Mouse (Mus musculus) heart, postnatal 0 days (tissue): Measurements from ENCODE around the gene Rpl29. TPM values are rescaled to one million over a fixed set of nuclear protein-coding genes. Genes with fewer than 3 reads are reported as not detected.

Experiments used
- ATAC-seq: fragments of 200-750 bp; cut with Nextera tagmentation; 2 replicates; pipeline ENCODE4 v1.8.0; 2017; ENCODE audit warnings: low read depth, moderate number of reproducible peaks, moderate library complexity; ENCODE audit not compliant: insufficient read depth
- DNase-seq: peaks from one replicate; pipeline ENCODE4 v3.0.0-alpha.2; 2016; ENCODE audit warnings: low spot score
- H3K27ac ChIP-seq: fragments of 300-500 bp; sonication (generic); 2 replicates; pipeline ENCODE4 v1.5.1; 2014; ENCODE audit warnings: low read depth, mild to moderate bottlenecking
- H3K27me3 ChIP-seq: fragments of 300-500 bp; sonication (generic); 2 replicates; pipeline ENCODE4 v1.6.1; 2014; ENCODE audit warnings: low read length, mixed read lengths; ENCODE audit not compliant: control insufficient read depth, insufficient read depth
- H3K36me3 ChIP-seq: fragments of 300-500 bp; sonication (generic); replicated peaks from 2 replicates; pipeline ENCODE4 v1.6.1; 2014; ENCODE audit warnings: low read length, mixed read lengths; ENCODE audit not compliant: control insufficient read depth, insufficient read depth
- H3K4me1 ChIP-seq: fragments of 300-500 bp; sonication (generic); 2 replicates; pipeline ENCODE4 v1.6.1; 2014; ENCODE audit warnings: antibody characterized with exemption; ENCODE audit not compliant: control insufficient read depth, insufficient read depth
- H3K4me2 ChIP-seq: fragments of 300-500 bp; sonication (generic); 2 replicates; pipeline ENCODE4 v1.6.1; 2014; ENCODE audit warnings: low read depth, mild to moderate bottlenecking, low read length, moderate library complexity
- H3K4me3 ChIP-seq: fragments of 300-500 bp; sonication (generic); 2 replicates; pipeline ENCODE4 v1.5.1; 2014; ENCODE audit warnings: low read depth, low read length
- H3K9ac ChIP-seq: fragments of 300-500 bp; sonication (generic); replicated peaks from 2 replicates; pipeline ENCODE4 v1.6.1; 2014; ENCODE audit warnings: low read depth, low read length, mixed read lengths
- H3K9me3 ChIP-seq: fragments of 300-500 bp; sonication (generic); replicated peaks from 2 replicates; pipeline ENCODE4 v1.6.1; 2016; ENCODE audit warnings: low read length; ENCODE audit not compliant: control insufficient read depth
- CTCF ChIP-seq: IDR thresholded peaks from 2 replicates; pipeline ENCODE4 v1.5.1; 2016; ENCODE audit warnings: antibody characterized with exemption, control low read depth, low read depth
- EP300 ChIP-seq: IDR thresholded peaks from 2 replicates; pipeline ENCODE4 v1.6.1; 2016; ENCODE audit warnings: antibody characterized with exemption, low read depth
- WGBS: fragments of 180-500 bp; shearing (Covaris S2); extraction: QIAGEN DNeasy Blood & Tissue Kit; methylation state at CpG from one replicate; pipeline ENCODE4 v1.1.7; 2014; 5-methylcytosine and 5-hydroxymethylcytosine counted together
- polyA plus RNA-seq: library from polyadenylated mRNA; unstranded; fragments of >200 nt; fragmentation: Nextera tagmentation; extraction: Ambion mirVana; gene quantifications from 2 replicates; pipeline ENCODE4 v1.2.1, GENCODE M21; 2015
- total RNA-seq: library from RNA; depleted of rRNA; stranded (reverse); fragments of >200 nt; gene quantifications from 2 replicates; pipeline ENCODE4 v1.2.3, GENCODE M21; 2014; ENCODE audit warnings: low replicate concordance

Gene Rpl29
- total and polyA plus RNA-seq, 2 experiments from 2014 or later, result 504 to 783 TPM

DNA sequence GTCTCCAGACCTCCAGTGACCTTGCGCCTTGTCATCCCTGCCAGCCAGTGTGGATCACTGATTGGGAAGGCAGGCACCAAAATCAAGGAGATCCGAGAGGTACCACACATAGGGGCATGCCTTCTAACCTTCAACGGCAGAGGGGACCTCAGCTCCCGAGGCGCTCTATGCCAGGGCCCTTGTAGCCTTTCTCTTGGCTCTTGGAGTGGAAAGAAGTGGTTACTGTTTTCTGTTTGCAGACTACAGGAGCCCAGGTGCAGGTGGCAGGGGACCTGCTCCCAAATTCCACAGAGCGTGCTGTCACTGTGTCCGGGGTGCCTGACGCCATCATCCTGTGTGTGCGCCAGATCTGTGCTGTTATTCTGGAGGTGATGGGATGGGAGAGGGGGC is 31.8 kb downstream of the Rpl29 start:
- no peak overlapping the region for H3K27ac ChIP-seq
- H3K9me3 ChIP-seq, result no peaks in the 10 kb centered on the region
- peaks cover 5% of the 10 kb centered on the region; the same call in 1 of the 2 replicates for H3K27me3 ChIP-seq
- no peak for DNase-seq
- no peak overlapping the region for H3K9ac ChIP-seq
- no peak for TF ChIP-seq CTCF
- TF ChIP-seq EP300, result no peak
- ATAC-seq, result no peak
- H3K4me1 ChIP-seq, result peaks cover 28% of the 10 kb centered on the region
- no peak overlapping the region for H3K4me3 ChIP-seq
- peaks cover 33% of the 10 kb centered on the region for H3K36me3 ChIP-seq
- WGBS, result 85% methylated on average over 9 of the region's 9 CpGs
- H3K4me2 ChIP-seq, result no peak overlapping the region

DNA sequence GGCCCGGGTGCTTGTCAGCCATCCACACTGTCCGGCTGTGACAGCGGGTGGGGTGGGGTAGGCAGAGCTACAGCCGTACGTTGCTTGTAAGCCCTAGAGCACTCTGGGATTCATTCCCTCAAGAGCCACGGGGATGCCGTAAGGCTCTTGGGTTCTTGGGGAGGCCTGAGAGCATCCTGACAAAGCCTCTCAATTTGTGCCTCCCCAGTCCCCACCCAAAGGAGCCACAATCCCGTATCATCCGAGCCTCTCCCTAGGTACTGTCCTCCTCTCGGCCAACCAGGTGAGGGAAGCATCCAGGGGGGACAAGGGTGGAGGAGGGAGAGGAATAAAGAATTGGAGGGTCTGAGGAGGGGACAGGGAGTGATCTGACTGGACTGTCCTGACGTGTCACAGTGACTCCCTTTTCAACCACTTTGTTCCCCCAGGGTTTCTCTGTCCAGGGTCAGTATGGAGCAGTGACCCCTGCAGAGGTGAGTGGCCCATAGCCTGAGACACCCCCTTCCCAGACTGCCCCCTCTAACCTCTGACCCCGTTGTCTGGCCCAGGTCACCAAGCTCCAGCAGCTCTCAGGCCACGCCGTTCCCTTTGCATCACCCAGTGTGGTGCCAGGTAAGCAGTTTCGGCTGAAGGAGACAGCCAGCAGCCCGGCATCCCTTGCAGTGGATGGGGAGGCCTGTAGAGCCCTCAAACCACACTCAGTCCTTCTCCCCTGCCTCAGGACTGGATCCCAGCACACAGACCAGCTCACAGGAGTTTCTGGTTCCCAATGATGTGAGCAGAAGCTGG is 32.6 kb downstream of the Rpl29 start:
- no peak overlapping the region for H3K27ac ChIP-seq
- H3K36me3 ChIP-seq, result peaks cover 33% of the 10 kb centered on the region
- ATAC-seq (no peak), DNase-seq (no peak)
- H3K4me3 ChIP-seq, result no peak overlapping the region
- H3K4me2 ChIP-seq, result no peak overlapping the region
- 86% methylated on average over 16 of the region's 16 CpGs for WGBS
- H3K4me1 ChIP-seq, result peaks cover 19% of the 10 kb centered on the region
- TF ChIP-seq CTCF, result no peak
- no peak for TF ChIP-seq EP300
- H3K9ac ChIP-seq, result no peak overlapping the region
- peaks cover 6% of the 10 kb centered on the region; the same call in 1 of the 2 replicates for H3K27me3 ChIP-seq
- H3K9me3 ChIP-seq, result no peaks in the 10 kb centered on the region

DNA sequence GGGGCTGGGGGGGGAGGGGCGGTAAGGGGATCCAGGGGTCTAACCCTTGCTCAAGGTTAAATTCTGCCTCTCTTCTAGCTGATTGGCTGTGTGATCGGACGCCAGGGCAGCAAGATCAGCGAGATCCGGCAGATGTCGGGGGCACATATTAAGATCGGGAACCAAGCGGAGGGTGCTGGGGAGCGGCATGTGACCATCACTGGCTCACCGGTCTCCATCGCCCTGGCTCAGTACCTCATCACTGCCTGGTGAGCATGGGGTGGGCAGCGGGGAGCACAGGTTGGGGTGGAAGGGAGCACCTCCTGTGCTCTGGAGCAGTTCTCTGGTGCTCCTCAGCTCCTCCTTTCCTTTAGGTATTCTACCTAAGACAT is 33.2 kb downstream of the Rpl29 start:
- no peak for ATAC-seq
- no peak overlapping the region for H3K27ac ChIP-seq
- peaks cover 14% of the 10 kb centered on the region for H3K4me1 ChIP-seq
- H3K36me3 ChIP-seq, result peaks cover 33% of the 10 kb centered on the region
- H3K4me2 ChIP-seq, result no peak overlapping the region
- TF ChIP-seq EP300 (no peak), CTCF (no peak)
- H3K27me3 ChIP-seq, result peaks cover 6% of the 10 kb centered on the region; the same call in 1 of the 2 replicates
- H3K4me3 ChIP-seq, result no peak overlapping the region
- H3K9me3 ChIP-seq, result no peaks in the 10 kb centered on the region
- no peak for DNase-seq
- H3K9ac ChIP-seq, result no peak overlapping the region
- WGBS, result 94% methylated on average over 12 of the region's 12 CpGs

DNA sequence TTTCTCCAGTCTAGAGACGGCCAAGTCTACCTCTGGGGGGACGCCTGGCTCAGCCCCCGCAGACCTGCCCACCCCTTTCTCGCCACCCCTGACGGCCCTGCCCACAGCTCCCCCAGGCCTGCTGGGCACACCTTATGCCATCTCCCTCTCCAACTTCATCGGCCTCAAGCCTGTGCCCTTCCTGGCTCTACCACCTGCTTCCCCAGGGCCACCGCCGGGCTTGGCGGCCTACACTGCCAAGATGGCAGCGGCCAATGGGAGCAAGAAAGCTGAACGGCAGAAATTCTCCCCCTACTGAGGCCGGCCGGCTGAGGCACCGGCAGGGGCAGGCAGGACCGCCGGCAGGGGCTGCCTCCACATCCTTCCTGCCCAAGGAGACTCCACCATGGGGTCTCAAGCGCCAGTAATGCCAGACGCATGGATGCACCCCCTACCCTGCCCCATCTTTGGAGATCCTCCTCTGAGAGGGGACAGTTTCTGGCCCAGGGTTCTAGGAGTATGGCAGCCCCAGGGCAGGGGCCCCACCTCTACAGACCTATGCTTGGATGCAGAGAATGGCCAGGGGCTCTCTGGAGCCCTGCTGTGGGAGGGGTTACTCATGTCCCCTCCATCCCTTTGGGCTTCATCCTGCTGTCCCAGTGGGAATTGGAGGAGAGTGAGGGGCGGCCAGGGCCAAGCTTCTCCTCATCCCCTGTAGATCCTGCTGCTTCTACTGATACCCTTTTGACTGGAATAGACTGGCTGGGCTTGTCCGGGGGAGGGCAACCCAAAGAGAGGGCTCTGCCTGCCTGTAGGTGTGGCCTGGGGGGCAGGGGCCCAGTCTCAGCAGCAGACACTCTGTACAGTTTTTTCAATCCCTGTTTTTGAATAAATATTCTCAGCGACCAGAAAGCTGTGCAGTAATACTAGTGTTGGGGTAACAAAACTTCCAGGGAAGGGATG is 34.1 kb downstream of the Rpl29 start:
- WGBS, result 83% methylated on average over 21 of the region's 21 CpGs
- Histone ChIP-seq H3K36me3 (peaks cover 33% of the 10 kb centered on the region), H3K4me1 (peaks cover 11% of the 10 kb centered on the region), H3K9ac (no peak overlapping the region), H3K4me2 (no peak overlapping the region), H3K27me3 (peaks cover 6% of the 10 kb centered on the region; the same call in 1 of the 2 replicates), H3K9me3 (no peaks in the 10 kb centered on the region), H3K27ac (no peak overlapping the region), H3K4me3 (no peak overlapping the region)
- no peak for ATAC-seq
- DNase-seq, result no peak
- TF ChIP-seq EP300 (no peak), CTCF (no peak)

DNA sequence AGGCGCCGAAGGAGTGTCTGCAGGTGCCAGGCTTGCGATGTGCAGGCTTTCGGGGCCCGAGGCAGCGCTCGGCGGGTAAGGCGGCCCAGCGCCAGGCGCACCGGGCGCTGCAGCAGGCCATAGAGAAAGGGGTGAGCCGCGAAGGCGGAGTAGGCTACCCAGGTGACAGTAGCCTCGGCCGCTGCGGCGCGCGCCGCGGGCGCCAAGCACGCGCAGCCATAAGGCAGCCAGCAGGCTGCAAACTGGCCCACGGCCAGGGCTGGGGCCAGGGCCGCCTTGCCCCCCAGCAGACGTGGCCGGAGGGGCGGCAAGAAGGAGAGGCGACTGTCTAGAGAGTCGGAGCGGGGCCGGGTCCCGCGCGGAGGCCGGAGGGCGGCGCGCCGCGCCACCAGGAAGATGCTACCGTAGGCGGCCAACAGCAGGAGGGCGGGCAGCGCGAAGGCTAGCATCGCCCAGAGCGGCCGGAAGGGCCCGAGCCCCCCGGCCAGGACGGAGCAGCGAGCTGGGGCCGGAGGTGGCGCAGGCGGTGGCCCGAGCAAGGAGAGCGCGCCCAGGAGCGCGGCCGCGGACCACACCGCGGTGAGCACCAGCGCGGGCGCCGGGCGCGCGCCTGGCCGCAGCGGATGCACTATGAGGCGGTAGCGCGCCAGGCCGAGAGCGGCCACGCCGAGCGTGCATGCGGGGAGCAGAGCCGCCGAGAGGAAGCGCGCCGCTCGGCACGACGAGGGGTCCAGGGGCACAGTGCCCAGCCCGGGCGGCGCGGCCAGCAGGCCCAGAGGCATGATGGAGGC is 35.7 kb downstream of the Rpl29 start:
- peaks cover 11% of the 10 kb centered on the region for H3K4me1 ChIP-seq
- DNase-seq, result peak; percentile 57
- TF ChIP-seq EP300, result no peak
- TF ChIP-seq CTCF, result no peak
- ATAC-seq, result peak; percentile 68
- no peaks in the 10 kb centered on the region for H3K9me3 ChIP-seq
- H3K36me3 ChIP-seq, result peaks cover 33% of the 10 kb centered on the region
- H3K4me3 ChIP-seq, result peak overlapping the region; percentile 66
- H3K9ac ChIP-seq, result peak overlapping the region; percentile 52
- H3K27me3 ChIP-seq, result peaks cover 6% of the 10 kb centered on the region; the same call in 1 of the 2 replicates
- H3K27ac ChIP-seq, result peak overlapping the region; percentile 28
- peak overlapping the region; percentile 99 for H3K4me2 ChIP-seq
- 2% methylated on average over 93 of the region's 99 CpGs for WGBS
